Mouse (Mus musculus): ENCODE results near the gene Bcas3. TPM values are rescaled to one million over a fixed set of nuclear protein-coding genes. Genes with fewer than 3 reads are reported as not detected.

Bcas3 gene
- polyA plus RNA-seq, 1 experiment, result 35.1 TPM

GRCm38 (mm10) chr11:85739266-85739977, 386.5 kb downstream of the Bcas3 start:
- H3K4me1 ChIP-seq (ENCODE audit: control insufficient read depth, insufficient read depth, low read length), result no peaks in the 10 kb centered on the region
- H3K27ac ChIP-seq (ENCODE audit: insufficient read depth, low read depth, low read length), result no peak overlapping the region
- H3K4me3 ChIP-seq (ENCODE audit: insufficient read depth, low read length), result no peak overlapping the region
- TF ChIP-seq CTCF (IDR thresholded peaks at IDR 0.05; ENCODE audit: low read depth, low read length), result no peak
- TF ChIP-seq POLR2A (IDR thresholded peaks at IDR 0.05; ENCODE audit: borderline replicate concordance, low read depth, low read length), result no peak

GRCm38 (mm10) chr11:85746373-85746772, 393.4 kb downstream of the Bcas3 start:
- H3K4me3 ChIP-seq (ENCODE audit: insufficient read depth, low read length), result no peak overlapping the region
- no peaks in the 10 kb centered on the region for H3K4me1 ChIP-seq (ENCODE audit: control insufficient read depth, insufficient read depth, low read length)
- TF ChIP-seq POLR2A (IDR thresholded peaks at IDR 0.05; ENCODE audit: borderline replicate concordance, low read depth, low read length), result no peak
- no peak for TF ChIP-seq CTCF (IDR thresholded peaks at IDR 0.05; ENCODE audit: low read depth, low read length)

DNA sequence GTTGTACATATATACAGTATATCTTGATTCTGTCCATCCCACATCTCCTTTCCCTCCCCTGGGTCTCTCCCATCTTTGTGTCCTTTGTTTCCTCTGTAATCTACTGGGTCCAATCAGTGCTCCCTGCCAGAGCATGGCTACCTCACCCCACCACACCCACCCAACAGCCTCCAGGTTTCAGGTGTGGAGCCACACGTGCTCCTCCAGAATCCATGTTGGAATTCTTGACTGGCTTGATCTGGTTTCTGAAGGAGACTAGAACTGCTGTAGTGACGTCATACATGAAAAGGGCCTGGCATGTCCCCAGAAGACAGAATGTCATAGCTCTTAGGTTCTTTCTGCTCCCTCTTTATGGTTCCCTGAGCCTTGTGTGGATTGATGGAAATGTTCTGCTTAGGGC, 395.9 kb downstream of the Bcas3 start:
- Histone ChIP-seq H3K27ac (ENCODE audit: insufficient read depth, low read depth, low read length) (no peak overlapping the region), H3K4me3 (ENCODE audit: insufficient read depth, low read length) (no peak overlapping the region), H3K4me1 (ENCODE audit: control insufficient read depth, insufficient read depth, low read length) (no peaks in the 10 kb centered on the region)
- no peak for TF ChIP-seq CTCF (IDR thresholded peaks at IDR 0.05; ENCODE audit: low read depth, low read length)
- no peak for TF ChIP-seq POLR2A (IDR thresholded peaks at IDR 0.05; ENCODE audit: borderline replicate concordance, low read depth, low read length)

More at GRCm38 (mm10) chr11:85746373-85746772, 393.4 kb downstream of the Bcas3 start:
- no peak overlapping the region for H3K27ac ChIP-seq (ENCODE audit: insufficient read depth, low read depth, low read length)

- Histone ChIP-seq H3K4me1 (ENCODE audit: control insufficient read depth, insufficient read depth, low read length) (no peaks in the 10 kb centered on the region), H3K27ac (ENCODE audit: insufficient read depth, low read depth, low read length) (no peak overlapping the region), H3K4me3 (ENCODE audit: insufficient read depth, low read length) (no peak overlapping the region)
- TF ChIP-seq POLR2A (IDR thresholded peaks at IDR 0.05; ENCODE audit: borderline replicate concordance, low read depth, low read length) (no peak), CTCF (IDR thresholded peaks at IDR 0.05; ENCODE audit: low read depth, low read length) (no peak)
These were observed 398.2 kb downstream of the Bcas3 start for GRCm38 (mm10) chr11:85751171-85751570.

- no peaks in the 10 kb centered on the region for H3K4me1 ChIP-seq (ENCODE audit: control insufficient read depth, insufficient read depth, low read length)
- H3K4me3 ChIP-seq (ENCODE audit: insufficient read depth, low read length), result no peak overlapping the region
- TF ChIP-seq POLR2A (IDR thresholded peaks at IDR 0.05; ENCODE audit: borderline replicate concordance, low read depth, low read length) (no peak), CTCF (IDR thresholded peaks at IDR 0.05; ENCODE audit: low read depth, low read length) (no peak)
- no peak overlapping the region for H3K27ac ChIP-seq (ENCODE audit: insufficient read depth, low read depth, low read length)
These were observed 401.9 kb downstream of the Bcas3 start for GRCm38 (mm10) chr11:85754631-85755502.

GRCm38 (mm10) chr11:85755503-85756044, 402.6 kb downstream of the Bcas3 start:
- H3K4me3 ChIP-seq (ENCODE audit: insufficient read depth, low read length), result no peak overlapping the region
- TF ChIP-seq POLR2A (IDR thresholded peaks at IDR 0.05; ENCODE audit: borderline replicate concordance, low read depth, low read length), result no peak
- no peak for TF ChIP-seq CTCF (IDR thresholded peaks at IDR 0.05; ENCODE audit: low read depth, low read length)
- H3K4me1 ChIP-seq (ENCODE audit: control insufficient read depth, insufficient read depth, low read length), result no peaks in the 10 kb centered on the region
- H3K27ac ChIP-seq (ENCODE audit: insufficient read depth, low read depth, low read length), result no peak overlapping the region

- Histone ChIP-seq H3K4me1 (ENCODE audit: control insufficient read depth, insufficient read depth, low read length) (no peaks in the 10 kb centered on the region), H3K4me3 (ENCODE audit: insufficient read depth, low read length) (no peak overlapping the region), H3K27ac (ENCODE audit: insufficient read depth, low read depth, low read length) (no peak overlapping the region)
- TF ChIP-seq CTCF (IDR thresholded peaks at IDR 0.05; ENCODE audit: low read depth, low read length), result no peak
- TF ChIP-seq POLR2A (IDR thresholded peaks at IDR 0.05; ENCODE audit: borderline replicate concordance, low read depth, low read length), result no peak
These were observed 405.9 kb downstream of the Bcas3 start for GRCm38 (mm10) chr11:85758891-85759290.

DNA sequence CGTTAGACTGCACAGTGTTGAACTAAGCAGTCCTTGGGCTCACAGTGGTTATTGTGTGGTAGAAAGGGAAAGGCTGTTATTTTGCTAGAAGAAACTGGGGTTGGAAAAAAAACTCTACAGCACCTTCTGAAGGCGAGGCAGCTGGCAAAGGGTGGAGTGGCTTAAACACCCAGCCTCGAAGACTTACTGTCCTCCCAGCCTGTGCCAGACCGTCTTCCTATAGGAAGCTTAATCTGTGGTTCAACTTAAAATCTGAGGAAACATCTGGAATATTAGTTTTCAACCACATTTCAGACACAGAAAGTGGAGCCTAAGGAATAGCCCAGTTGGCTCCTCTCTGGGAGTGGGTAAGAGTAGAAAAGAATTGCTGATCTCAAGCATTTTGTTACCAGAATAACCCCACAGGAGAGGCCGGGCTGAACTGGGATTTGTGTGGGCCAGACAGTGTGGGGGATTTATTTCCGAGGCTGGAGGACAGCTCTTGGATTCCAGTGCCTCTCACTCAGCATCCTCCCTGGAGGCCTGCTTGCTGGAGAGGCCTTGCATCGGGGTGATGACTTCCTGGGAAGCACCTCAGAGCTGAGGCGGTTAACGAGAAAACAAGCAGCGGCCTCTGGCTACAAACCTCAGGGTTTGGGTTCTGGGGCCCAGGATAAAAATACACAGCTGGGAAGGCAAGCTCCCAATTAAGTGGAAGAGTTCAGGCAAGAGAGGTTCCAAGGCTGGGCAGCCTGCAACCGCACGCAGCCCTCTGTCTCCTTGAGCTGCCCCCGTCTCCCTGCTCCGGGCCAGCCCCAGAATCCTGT, 406.9 kb downstream of the Bcas3 start:
- Histone ChIP-seq H3K4me1 (ENCODE audit: control insufficient read depth, insufficient read depth, low read length) (no peaks in the 10 kb centered on the region), H3K4me3 (ENCODE audit: insufficient read depth, low read length) (no peak overlapping the region), H3K27ac (ENCODE audit: insufficient read depth, low read depth, low read length) (no peak overlapping the region)
- TF ChIP-seq CTCF (IDR thresholded peaks at IDR 0.05; ENCODE audit: low read depth, low read length) (no peak), POLR2A (IDR thresholded peaks at IDR 0.05; ENCODE audit: borderline replicate concordance, low read depth, low read length) (no peak)

GRCm38 (mm10) chr11:85760486-85761141, 407.6 kb downstream of the Bcas3 start:
- Histone ChIP-seq H3K27ac (ENCODE audit: insufficient read depth, low read depth, low read length) (no peak overlapping the region), H3K4me1 (ENCODE audit: control insufficient read depth, insufficient read depth, low read length) (no peaks in the 10 kb centered on the region), H3K4me3 (ENCODE audit: insufficient read depth, low read length) (no peak overlapping the region)
- no peak for TF ChIP-seq CTCF (IDR thresholded peaks at IDR 0.05; ENCODE audit: low read depth, low read length)
- TF ChIP-seq POLR2A (IDR thresholded peaks at IDR 0.05; ENCODE audit: borderline replicate concordance, low read depth, low read length), result no peak
